Mouse (Mus musculus) G1E (cell line): ENCODE results near the gene Aplp1.

ENCODE experiments used
- CTCF ChIP-seq: IDR thresholded peaks from 2 replicates; pipeline ENCODE4 v1.5.1; 2012; ENCODE audit warnings: low read depth, low read length, inconsistent platforms, mixed read lengths
- GATA1 ChIP-seq: IDR thresholded peaks from 2 replicates; pipeline ENCODE4 v1.6.1; 2012; ENCODE audit warnings: borderline replicate concordance, low read length, inconsistent platforms, mixed read lengths
- POLR2AphosphoS5 ChIP-seq: IDR thresholded peaks from 2 replicates; pipeline ENCODE4 v1.6.1; 2012; ENCODE audit warnings: low read depth, low read length, inconsistent platforms; ENCODE audit not compliant: insufficient replicate concordance

GRCm38 (mm10) chr7:30490251-30490956 is 45.1 kb upstream of the Aplp1 start:
- TF ChIP-seq CTCF (peak; percentile 67), GATA1 (no peak), POLR2AphosphoS5 (no peak)
